Mouse (Mus musculus) liver, embryonic 14.5 days (tissue): Measurements from ENCODE around the gene Samhd1. TPM values are rescaled to one million over a fixed set of nuclear protein-coding genes. Genes with fewer than 3 reads are reported as not detected.

ENCODE experiments used
- ATAC-seq: fragments of 200-750 bp; cut with Nextera tagmentation; 2 replicates; pipeline ENCODE4 v1.8.0; 2017; ENCODE audit warnings: moderate number of reproducible peaks, mild to moderate bottlenecking, moderate library complexity; ENCODE audit not compliant: insufficient read depth
- DNase-seq, 3 experiments: peaks; one replicate each; pipeline ENCODE4 v3.0.0-alpha.2; 2012 to 2013; ENCODE audit warnings: low read depth in 3 of 3, low spot score in 3 of 3
- H3K27ac ChIP-seq: fragments of 300-500 bp; sonication (generic); 2 replicates; pipeline ENCODE4 v1.5.1; 2014; ENCODE audit warnings: moderate library complexity, mild to moderate bottlenecking, control low read depth, inconsistent platforms
- H3K27me3 ChIP-seq: fragments of 300-500 bp; sonication (generic); 2 replicates; pipeline ENCODE4 v1.6.1; 2014; ENCODE audit warnings: mild to moderate bottlenecking, low read length, moderate library complexity; ENCODE audit not compliant: control insufficient read depth, insufficient read depth
- H3K36me3 ChIP-seq: fragments of 300-500 bp; sonication (generic); replicated peaks from 2 replicates; pipeline ENCODE4 v1.6.1; 2014; ENCODE audit warnings: low read depth; ENCODE audit not compliant: control insufficient read depth, insufficient read depth
- H3K4me1 ChIP-seq, 2 experiments: fragments of 200-500 bp in 1 of 2; fragments of 300-500 bp in 1 of 2; sonication (generic) in 1 of 2; replicated peaks; 2 replicates each; pipeline ENCODE4 v1.6.1; 2012 to 2014; ENCODE audit warnings: antibody characterized with exemption in 1 of 2, inconsistent platforms in 1 of 2, low read length in 1 of 2; ENCODE audit not compliant: control insufficient read depth in 2 of 2, insufficient read depth in 2 of 2
- H3K4me2 ChIP-seq: fragments of 300-500 bp; sonication (generic); 2 replicates; pipeline ENCODE4 v1.6.1; 2014; ENCODE audit warnings: low read depth, mild to moderate bottlenecking, control low read depth, moderate library complexity
- H3K4me3 ChIP-seq, 2 experiments: fragments of 200-500 bp in 1 of 2; fragments of 300-500 bp in 1 of 2; sonication (generic) in 1 of 2; 2 replicates each; pipeline ENCODE4 v1.5.1; 2012 to 2014; ENCODE audit warnings: low read depth in 2 of 2, low read length in 2 of 2, mild to moderate bottlenecking in 2 of 2, control low read depth in 1 of 2, inconsistent platforms in 1 of 2, moderate library complexity in 1 of 2; ENCODE audit not compliant: insufficient read depth in 1 of 2
- H3K9ac ChIP-seq: fragments of 300-500 bp; sonication (generic); replicated peaks from 2 replicates; pipeline ENCODE4 v1.6.1; 2014; ENCODE audit warnings: mild to moderate bottlenecking, control low read depth, moderate library complexity
- H3K9me3 ChIP-seq: fragments of 300-500 bp; sonication (generic); 2 replicates; pipeline ENCODE4 v1.6.1; 2016; ENCODE audit warnings: low read length, mixed read lengths; ENCODE audit not compliant: control insufficient read depth
- CTCF ChIP-seq: IDR thresholded peaks from 2 replicates; pipeline ENCODE4 v1.5.1; 2016; ENCODE audit warnings: antibody characterized with exemption, low read depth, control low read depth
- EP300 ChIP-seq: IDR thresholded peaks from 2 replicates; pipeline ENCODE4 v1.6.1; 2016; ENCODE audit warnings: antibody characterized with exemption, low read depth
- WGBS: fragments of 180-500 bp; shearing (Covaris S2); extraction: QIAGEN DNeasy Blood & Tissue Kit; methylation state at CpG from one replicate; pipeline ENCODE4 v1.1.7; 2014; ENCODE audit not compliant: insufficient replicate concordance; 5-methylcytosine and 5-hydroxymethylcytosine counted together
- polyA plus RNA-seq, 2 experiments: library from polyadenylated mRNA; depleted of rRNA in 1 of 2; stranded (reverse) in 1 of 2; unstranded in 1 of 2; fragments of >200 nt; fragmentation: Nextera tagmentation in 1 of 2; extraction: Ambion mirVana in 1 of 2; gene quantifications; 2 replicates each; pipeline versions ENCODE4 v1.2.1 to v1.2.3; 2012 to 2014

The Samhd1 gene
- polyA plus RNA-seq, 2 experiments, result 11.9 to 18.0 TPM

GRCm38 (mm10) chr2:157084831-157085585 is 50.1 kb downstream of the Samhd1 start:
- no peak for DNase-seq
- no peak for ATAC-seq
- H3K36me3 ChIP-seq, result no peaks in the 10 kb centered on the region
- TF ChIP-seq EP300 (no peak), CTCF (no peak)
- WGBS, result 63% methylated on average over 7 of the region's 7 CpGs
- H3K4me1 ChIP-seq, result peaks cover 0 to 2% of the 10 kb centered on the region in 2 experiments; a peak in 1 of 4 replicates
- no peak overlapping the region for H3K9ac ChIP-seq
- H3K27ac ChIP-seq, result no peak overlapping the region
- H3K27me3 ChIP-seq, result peaks cover 8% of the 10 kb centered on the region
- no peak overlapping the region for H3K4me2 ChIP-seq
- no peaks in the 10 kb centered on the region for H3K9me3 ChIP-seq
- H3K4me3 ChIP-seq, result no peak overlapping the region

- TF ChIP-seq EP300, result no peak
- no peak for TF ChIP-seq CTCF
- WGBS, result 19% methylated on average over 7 of the region's 7 CpGs
- Histone ChIP-seq H3K9me3 (no peaks in the 10 kb centered on the region), H3K27ac (no peak overlapping the region), H3K27me3 (peaks cover 39% of the 10 kb centered on the region), H3K4me2 (no peak overlapping the region), H3K9ac (no peak overlapping the region), H3K4me1 (peaks cover 0 to 5% of the 10 kb centered on the region in 2 experiments; a peak in 1 of 4 replicates), H3K36me3 (no peaks in the 10 kb centered on the region), H3K4me3 (no peak overlapping the region)
- DNase-seq (no peak), ATAC-seq (no peak)
Observed at GRCm38 (mm10) chr2:157081960-157082359, 53.1 kb downstream of the Samhd1 start.

- no peak overlapping the region for H3K4me3 ChIP-seq
- H3K4me2 ChIP-seq, result no peak overlapping the region
- no peak overlapping the region for H3K9ac ChIP-seq
- H3K36me3 ChIP-seq, result no peaks in the 10 kb centered on the region
- no peaks in the 10 kb centered on the region for H3K9me3 ChIP-seq
- DNase-seq, result no peak
- 78% methylated on average over 8 of the region's 8 CpGs for WGBS
- H3K27ac ChIP-seq, result no peak overlapping the region
- peaks cover 0 to 5% of the 10 kb centered on the region in 2 experiments; a peak in 2 of 4 replicates for H3K4me1 ChIP-seq
- ATAC-seq, result no peak
- no peak for TF ChIP-seq CTCF
- TF ChIP-seq EP300, result no peak
- H3K27me3 ChIP-seq, result peaks cover 40% of the 10 kb centered on the region
Observed at GRCm38 (mm10) chr2:157081331-157081730, 53.7 kb downstream of the Samhd1 start.

GRCm38 (mm10) chr2:157079701-157080180 is 55.3 kb downstream of the Samhd1 start:
- Histone ChIP-seq H3K4me1 (peaks cover 0 to 5% of the 10 kb centered on the region in 2 experiments; a peak in 2 of 4 replicates), H3K9me3 (no peaks in the 10 kb centered on the region), H3K4me3 (peak overlapping the region; percentile 45 to 59), H3K27me3 (peaks cover 40% of the 10 kb centered on the region), H3K36me3 (no peaks in the 10 kb centered on the region), H3K4me2 (peak overlapping the region; percentile 53), H3K9ac (no peak overlapping the region), H3K27ac (no peak overlapping the region)
- TF ChIP-seq CTCF, result no peak
- TF ChIP-seq EP300, result no peak
- ATAC-seq (no peak), DNase-seq (no peak)
- 14% methylated on average over 16 of the region's 16 CpGs for WGBS
